Mouse (Mus musculus) hindbrain, embryonic 10.5 days (tissue): ENCODE results near the gene Ndufaf2. TPM values are rescaled to one million over a fixed set of nuclear protein-coding genes. Genes with fewer than 3 reads are reported as not detected.
A peak's percentile ranks its signal among the peaks of the same experiment; 100 is the strongest.

Source experiments
- DNase-seq: peaks from one replicate; pipeline ENCODE4 v3.0.0-alpha.2; 2017; ENCODE audit warnings: low spot score
- H3K27ac ChIP-seq: fragments of 300-500 bp; sonication (generic); 2 replicates; pipeline ENCODE4 v1.5.1; 2016; ENCODE audit warnings: mild to moderate bottlenecking, moderate library complexity
- H3K27me3 ChIP-seq: fragments of 300-500 bp; sonication (generic); 2 replicates; pipeline ENCODE4 v1.6.1; 2016; ENCODE audit warnings: mild to moderate bottlenecking; ENCODE audit not compliant: poor library complexity, insufficient read depth, severe bottlenecking
- H3K36me3 ChIP-seq: fragments of 300-500 bp; sonication (generic); 2 replicates; pipeline ENCODE4 v1.6.1; 2016; ENCODE audit warnings: mild to moderate bottlenecking, moderate library complexity
- H3K4me1 ChIP-seq: fragments of 300-500 bp; sonication (generic); replicated peaks from 2 replicates; pipeline ENCODE4 v1.6.1; 2016; ENCODE audit warnings: mild to moderate bottlenecking
- H3K4me3 ChIP-seq: fragments of 300-500 bp; sonication (generic); 2 replicates; pipeline ENCODE4 v1.5.1; 2016; ENCODE audit warnings: mild to moderate bottlenecking, moderate library complexity
- H3K9me3 ChIP-seq: fragments of 300-500 bp; sonication (generic); 2 replicates; pipeline ENCODE4 v1.6.1; 2016; ENCODE audit warnings: mild to moderate bottlenecking, moderate library complexity
- WGBS: fragments of 180-500 bp; shearing (Covaris S2); methylation state at CpG from one replicate; pipeline ENCODE4 v1.1.7; 2016; 5-methylcytosine and 5-hydroxymethylcytosine counted together
- polyA plus RNA-seq: library from polyadenylated mRNA; unstranded; fragments of >200 nt; fragmentation: Nextera tagmentation; extraction: Ambion mirVana; gene quantifications from 2 replicates; pipeline ENCODE4 v1.2.1, GENCODE M21; 2016

The Ndufaf2 gene
- polyA plus RNA-seq, 1 experiment from 2014 or later = 83.1 TPM

- Histone ChIP-seq H3K27ac (no peak overlapping the region), H3K4me3 (no peak overlapping the region), H3K27me3 (peaks cover 10% of the 10 kb centered on the region), H3K9me3 (no peaks in the 10 kb centered on the region), H3K36me3 (no peaks in the 10 kb centered on the region), H3K4me1 (peaks cover 45% of the 10 kb centered on the region)
- 90% methylated on average over 5 of the region's 5 CpGs for WGBS
- no peak for DNase-seq
Observed at GRCm38 (mm10) chr13:107960549-107960948, 197.9 kb downstream of the Ndufaf2 start.

- no peak for DNase-seq
- peaks cover 51% of the 10 kb centered on the region for H3K4me1 ChIP-seq
- no peak overlapping the region for H3K4me3 ChIP-seq
Observed at GRCm38 (mm10) chr13:107959891-107960290, 198.5 kb downstream of the Ndufaf2 start.

GRCm38 (mm10) chr13:107956246-107956645 lies 202.2 kb downstream of the Ndufaf2 start:
- Histone ChIP-seq H3K27ac (peak overlapping the region; percentile 93), H3K9me3 (no peaks in the 10 kb centered on the region), H3K36me3 (no peaks in the 10 kb centered on the region), H3K4me3 (peak overlapping the region; percentile 30; the same call in 1 of the 2 replicates), H3K4me1 (peaks cover 37% of the 10 kb centered on the region), H3K27me3 (0 out of 2 replicates have a peak, but pooled peaks cover 3% of the 10 kb centered on the region)
- WGBS = 7% methylated on average over 3 of the region's 3 CpGs
- no peak for DNase-seq

More at GRCm38 (mm10) chr13:107959891-107960290, 198.5 kb downstream of the Ndufaf2 start:
- WGBS = 81% methylated on average over 4 of the region's 4 CpGs
- Histone ChIP-seq H3K36me3 (no peaks in the 10 kb centered on the region), H3K27me3 (peaks cover 10% of the 10 kb centered on the region), H3K9me3 (no peaks in the 10 kb centered on the region), H3K27ac (no peak overlapping the region)

- Histone ChIP-seq H3K27me3 (0 out of 2 replicates have a peak, but pooled peaks cover 3% of the 10 kb centered on the region), H3K4me1 (peaks cover 37% of the 10 kb centered on the region), H3K9me3 (no peaks in the 10 kb centered on the region), H3K27ac (peak overlapping the region; percentile 93), H3K36me3 (no peaks in the 10 kb centered on the region), H3K4me3 (peak overlapping the region; percentile 30; the same call in 1 of the 2 replicates)
- peak; percentile 91 for DNase-seq
- 5% methylated on average over 18 of the region's 18 CpGs for WGBS
Observed at GRCm38 (mm10) chr13:107955327-107956110, 202.9 kb downstream of the Ndufaf2 start.

GRCm38 (mm10) chr13:107954445-107955261 lies 203.8 kb downstream of the Ndufaf2 start:
- H3K4me1 ChIP-seq = peaks cover 37% of the 10 kb centered on the region
- H3K4me3 ChIP-seq = peak overlapping the region; percentile 30
- 0 out of 2 replicates have a peak, but pooled peaks cover 3% of the 10 kb centered on the region for H3K27me3 ChIP-seq
- 6% methylated on average over 16 of the region's 16 CpGs for WGBS
- DNase-seq = peak; percentile 61
- no peaks in the 10 kb centered on the region for H3K9me3 ChIP-seq
- peak overlapping the region; percentile 93 for H3K27ac ChIP-seq
- H3K36me3 ChIP-seq = no peaks in the 10 kb centered on the region

GRCm38 (mm10) chr13:107954100-107954444 lies 204.4 kb downstream of the Ndufaf2 start:
- Histone ChIP-seq H3K9me3 (no peaks in the 10 kb centered on the region), H3K27me3 (0 out of 2 replicates have a peak, but pooled peaks cover 2% of the 10 kb centered on the region), H3K36me3 (no peaks in the 10 kb centered on the region), H3K4me3 (peak overlapping the region; percentile 30), H3K4me1 (peaks cover 37% of the 10 kb centered on the region), H3K27ac (peak overlapping the region; percentile 93)
- WGBS = 23% methylated on average over 9 of the region's 9 CpGs
- no peak for DNase-seq

Other genes starting within 250 kb of the Ndufaf2 start
- gene Smim15, start 114.2 kb downstream of the Ndufaf2 start, polyA plus RNA-seq = 53.6 and 60.0 TPM in 2 replicates
- 21.7 and 24.9 TPM in 2 replicates for gene Ercc8, start 108 bp upstream of the Ndufaf2 start, polyA plus RNA-seq
- 1.1 and 1.5 TPM in 2 replicates for gene Elovl7, start 55.8 kb upstream of the Ndufaf2 start, polyA plus RNA-seq
- gene Depdc1b, start 157.7 kb upstream of the Ndufaf2 start, polyA plus RNA-seq = 13.6 and 17.8 TPM in 2 replicates